Mouse (Mus musculus): ENCODE measurements around the gene Hoxa10. TPM values are rescaled to one million over a fixed set of nuclear protein-coding genes. Genes with fewer than 3 reads are reported as not detected.

The Hoxa10 gene
- polyA plus RNA-seq, 1 experiment, result not detected

GRCm38 (mm10) chr6:52233546-52234427 is 6.9 kb downstream of the Hoxa10 start:
- Histone ChIP-seq H3K27ac (ENCODE audit: insufficient read depth, low read length) (no peak overlapping the region), H3K4me3 (ENCODE audit: extremely low read depth, insufficient read depth, insufficient read length) (no peak overlapping the region), H3K27me3 (ENCODE audit: control insufficient read depth, insufficient read depth, low read length) (peaks cover 50% of the 10 kb centered on the region), H3K4me1 (ENCODE audit: control insufficient read depth, insufficient read depth, insufficient read length) (peaks cover 20% of the 10 kb centered on the region), H3K36me3 (ENCODE audit: control insufficient read depth, insufficient read depth, low read length) (no peaks in the 10 kb centered on the region)
- DNase-seq (ENCODE audit: low read depth in 1 of 2, low spot score in 2 of 2), result no peak
- TF ChIP-seq CTCF (IDR thresholded peaks at IDR 0.05; ENCODE audit: extremely low read depth, insufficient read depth, insufficient read length, insufficient replicate concordance), result no peak
- no peak for TF ChIP-seq POLR2A (IDR thresholded peaks at IDR 0.05; ENCODE audit: low read depth, low read length)
- WGBS, result 4% methylated on average over 70 of the region's 70 CpGs

- TF ChIP-seq POLR2A (IDR thresholded peaks at IDR 0.05; ENCODE audit: low read depth, low read length), result no peak
- TF ChIP-seq CTCF (IDR thresholded peaks at IDR 0.05; ENCODE audit: extremely low read depth, insufficient read depth, insufficient read length, insufficient replicate concordance), result no peak
- 20% methylated on average over 23 of the region's 23 CpGs for WGBS
- Histone ChIP-seq H3K27me3 (ENCODE audit: control insufficient read depth, insufficient read depth, low read length) (peaks cover 50% of the 10 kb centered on the region), H3K36me3 (ENCODE audit: control insufficient read depth, insufficient read depth, low read length) (no peaks in the 10 kb centered on the region), H3K27ac (ENCODE audit: insufficient read depth, low read length) (no peak overlapping the region), H3K4me1 (ENCODE audit: control insufficient read depth, insufficient read depth, insufficient read length) (peaks cover 20% of the 10 kb centered on the region), H3K4me3 (ENCODE audit: extremely low read depth, insufficient read depth, insufficient read length) (no peak overlapping the region)
- DNase-seq (ENCODE audit: low read depth in 1 of 2, low spot score in 2 of 2), result no peak
These were observed 7.6 kb downstream of the Hoxa10 start for GRCm38 (mm10) chr6:52232984-52233545.

- TF ChIP-seq POLR2A (IDR thresholded peaks at IDR 0.05; ENCODE audit: low read depth, low read length) (no peak), CTCF (IDR thresholded peaks at IDR 0.05; ENCODE audit: extremely low read depth, insufficient read depth, insufficient read length, insufficient replicate concordance) (no peak)
- Histone ChIP-seq H3K27me3 (ENCODE audit: control insufficient read depth, insufficient read depth, low read length) (peaks cover 50% of the 10 kb centered on the region), H3K27ac (ENCODE audit: insufficient read depth, low read length) (no peak overlapping the region), H3K4me3 (ENCODE audit: extremely low read depth, insufficient read depth, insufficient read length) (peak overlapping the region; percentile 5; the same call in 1 of the 2 replicates), H3K36me3 (ENCODE audit: control insufficient read depth, insufficient read depth, low read length) (no peaks in the 10 kb centered on the region), H3K4me1 (ENCODE audit: control insufficient read depth, insufficient read depth, insufficient read length) (peaks cover 20% of the 10 kb centered on the region)
- no peak for DNase-seq (ENCODE audit: low read depth in 1 of 2, low spot score in 2 of 2)
- 1% methylated on average over 18 of the region's 18 CpGs for WGBS
These were observed 8.1 kb downstream of the Hoxa10 start for GRCm38 (mm10) chr6:52232568-52232965.

GRCm38 (mm10) chr6:52231885-52232567 is 8.6 kb downstream of the Hoxa10 start:
- TF ChIP-seq CTCF (IDR thresholded peaks at IDR 0.05; ENCODE audit: extremely low read depth, insufficient read depth, insufficient read length, insufficient replicate concordance) (no peak), POLR2A (IDR thresholded peaks at IDR 0.05; ENCODE audit: low read depth, low read length) (no peak)
- DNase-seq (ENCODE audit: low read depth in 1 of 2, low spot score in 2 of 2), result no peak
- WGBS, result 5% methylated on average over 18 of the region's 18 CpGs
- Histone ChIP-seq H3K27ac (ENCODE audit: insufficient read depth, low read length) (no peak overlapping the region), H3K36me3 (ENCODE audit: control insufficient read depth, insufficient read depth, low read length) (no peaks in the 10 kb centered on the region), H3K27me3 (ENCODE audit: control insufficient read depth, insufficient read depth, low read length) (peaks cover 51% of the 10 kb centered on the region), H3K4me3 (ENCODE audit: extremely low read depth, insufficient read depth, insufficient read length) (peak overlapping the region; percentile 5; the same call in 1 of the 2 replicates), H3K4me1 (ENCODE audit: control insufficient read depth, insufficient read depth, insufficient read length) (peaks cover 20% of the 10 kb centered on the region)

GRCm38 (mm10) chr6:52230516-52231165 is 10.0 kb downstream of the Hoxa10 start, which contains the start of gene Hoxa9:
Hoxa9 (minus strand) TSS chr6:52231089.
- H3K4me3 ChIP-seq (ENCODE audit: extremely low read depth, insufficient read depth, insufficient read length), result no peak within 1 kb of the TSS
- no peaks in the 10 kb centered on the region for H3K36me3 ChIP-seq (ENCODE audit: control insufficient read depth, insufficient read depth, low read length)
- H3K27ac ChIP-seq (ENCODE audit: insufficient read depth, low read length), result no peak within 1 kb of the TSS
- WGBS, result 4% methylated on average over 22 of the region's 36 CpGs
- peaks cover 24% of the 10 kb centered on the region for H3K4me1 ChIP-seq (ENCODE audit: control insufficient read depth, insufficient read depth, insufficient read length)
- H3K27me3 ChIP-seq (ENCODE audit: control insufficient read depth, insufficient read depth, low read length), result peaks cover 63% of the 10 kb centered on the region
- TF ChIP-seq POLR2A (IDR thresholded peaks at IDR 0.05; ENCODE audit: low read depth, low read length) (no peak), CTCF (IDR thresholded peaks at IDR 0.05; ENCODE audit: extremely low read depth, insufficient read depth, insufficient read length, insufficient replicate concordance) (no peak)
- no peak for DNase-seq (ENCODE audit: low read depth in 1 of 2, low spot score in 2 of 2)
